In the genomic region with DNA sequence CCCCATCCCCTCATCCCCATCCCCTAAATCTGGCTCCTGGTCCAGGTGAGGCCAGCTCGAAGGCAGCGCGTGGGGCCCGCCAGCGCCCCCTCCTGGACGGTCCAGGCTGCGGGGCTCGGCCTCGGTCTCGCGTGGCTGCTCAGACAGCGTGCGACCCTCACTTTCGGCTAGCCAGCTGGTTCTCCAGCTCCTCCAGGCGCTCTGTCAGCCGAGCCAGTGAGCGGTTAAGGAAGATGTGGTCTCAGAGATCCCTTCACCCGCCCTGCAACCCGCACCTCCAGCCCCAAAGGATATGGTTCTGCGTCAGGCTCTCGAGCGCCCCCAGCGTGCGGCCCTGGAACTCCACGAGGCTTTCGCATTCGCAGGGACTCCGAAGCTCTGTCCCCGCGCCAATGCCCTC, we compare ENCODE assay signal across 7 mouse cellular contexts. TPM values are rescaled to one million over a fixed set of nuclear protein-coding genes. Genes with fewer than 3 reads are reported as not detected.
DNase-seq lines count a peak whose midpoint lies in the region; ATAC-seq lines count a peak whose summit lies in the region.

No protein-coding gene starts in this region.

- H3K9ac ChIP-seq in embryonic facial prominence, embryonic 14.5 days (ENCODE audit: low read depth, low read length) = peak overlapping the region; percentile 54
- peak overlapping the region; percentile 65 for H3K9ac ChIP-seq in limb, embryonic 13.5 days
- peak overlapping the region; percentile 53 for H3K9ac ChIP-seq in midbrain, embryonic 15.5 days

- H3K36me3 ChIP-seq in embryonic facial prominence, embryonic 14.5 days (ENCODE audit: control insufficient read depth, insufficient read depth, low read length) = no peaks in the 10 kb centered on the region
- H3K36me3 ChIP-seq in limb, embryonic 13.5 days = peaks cover 17% of the 10 kb centered on the region
- H3K36me3 ChIP-seq in midbrain, embryonic 15.5 days (replicated peaks) = no peaks in the 10 kb centered on the region

- H3K4me2 ChIP-seq in embryonic facial prominence, embryonic 14.5 days (ENCODE audit: low read depth, low read length) = peak overlapping the region; percentile 62
- peak overlapping the region; percentile 72 for H3K4me2 ChIP-seq in limb, embryonic 13.5 days (replicated peaks)
- peak overlapping the region; percentile 83 for H3K4me2 ChIP-seq in midbrain, embryonic 15.5 days

- H3K9me3 ChIP-seq in embryonic facial prominence, embryonic 14.5 days (ENCODE audit: control insufficient read depth, low read length) = no peaks in the 10 kb centered on the region
- 0 out of 2 replicates have a peak, but pooled peaks cover 3% of the 10 kb centered on the region for H3K9me3 ChIP-seq in limb, embryonic 13.5 days
- no peaks in the 10 kb centered on the region for H3K9me3 ChIP-seq in midbrain, embryonic 15.5 days

- WGBS in embryonic facial prominence, embryonic 14.5 days = under 1% methylated on average over 27 of the region's 30 CpGs
- under 1% methylated on average over 30 of the region's 30 CpGs for WGBS in limb, embryonic 13.5 days
- under 1% methylated on average over 29 of the region's 30 CpGs for WGBS in midbrain, embryonic 15.5 days

- ATAC-seq in embryonic facial prominence, embryonic 14.5 days (ENCODE audit: low read depth) = peak; percentile 24
- peak; percentile 62 for ATAC-seq in limb, embryonic 13.5 days (ENCODE audit: low FRiP score, low read depth)
- ATAC-seq in midbrain, embryonic 15.5 days (replicated peaks) = peak; percentile 75

- H3K27me3 ChIP-seq in embryonic facial prominence, embryonic 14.5 days (replicated peaks; ENCODE audit: control insufficient read depth, insufficient read depth, low read length) = peaks cover 16% of the 10 kb centered on the region
- H3K27me3 ChIP-seq in limb, embryonic 13.5 days = peaks cover 41% of the 10 kb centered on the region
- H3K27me3 ChIP-seq in midbrain, embryonic 15.5 days (replicated peaks) = peaks cover 31% of the 10 kb centered on the region

- H3K4me1 ChIP-seq in embryonic facial prominence, embryonic 14.5 days (ENCODE audit: control insufficient read depth, insufficient read depth, low read length) = peaks cover 15% of the 10 kb centered on the region
- H3K4me1 ChIP-seq in limb, embryonic 13.5 days = peaks cover 35% of the 10 kb centered on the region
- H3K4me1 ChIP-seq in midbrain, embryonic 15.5 days = peaks cover 16% of the 10 kb centered on the region

- H3K27ac ChIP-seq in embryonic facial prominence, embryonic 14.5 days (replicated peaks; ENCODE audit: low read depth, low read length) = peak overlapping the region; percentile 53
- H3K27ac ChIP-seq in limb, embryonic 13.5 days = peak overlapping the region; percentile 88
- peak overlapping the region; percentile 65; the same call in 1 of the 2 replicates for H3K27ac ChIP-seq in midbrain, embryonic 15.5 days

- H3K4me3 ChIP-seq in embryonic facial prominence, embryonic 14.5 days (ENCODE audit: low read depth, low read length) = peak overlapping the region; percentile 42
- H3K4me3 ChIP-seq in limb, embryonic 13.5 days = peak overlapping the region; percentile 49
- peak overlapping the region; percentile 56 for H3K4me3 ChIP-seq in midbrain, embryonic 15.5 days

- DNase-seq in adrenal gland, postnatal 36 days = peak; percentile 86 to 90
- DNase-seq in embryonic facial prominence, embryonic 14.5 days (ENCODE audit: low spot score) = peak; percentile 81
- DNase-seq in heart, adult 8-10 months (ENCODE audit: low spot score) = peak; percentile 65
- peak; percentile 61 to 81 for DNase-seq in kidney, adult 8-10 months
- peak; percentile 62 for DNase-seq in spleen, adult 12 weeks (ENCODE audit: low spot score)

RNA-seq across cellular contexts. Expression of a gene that starts 0.6 kb away (rescaled TPM):
- 10 to 100 TPM; 17.0 to 18.0 TPM for total RNA-seq in adrenal gland, postnatal 36 days (2021)
- 1.3 and 2.1 TPM in 2 replicates for polyA plus RNA-seq in embryonic facial prominence, embryonic 14.5 days (2014; fragmentation: Nextera tagmentation; extraction: Ambion mirVana)
- total RNA-seq in heart, adult 8-10 months (2022) = 100 to 1,000 TPM in 1 of 4 experiments, 1 to 10 TPM in 3; 1.1 to 110 (median 2.3) TPM
- 3.2 and 3.8 TPM in 2 replicates for polyA plus RNA-seq in limb, embryonic 13.5 days (2015; fragmentation: Nextera tagmentation; extraction: Ambion mirVana)
- not detected in 2 replicates for polyA plus RNA-seq in midbrain, embryonic 15.5 days (2015; fragmentation: Nextera tagmentation; extraction: Ambion mirVana)

RNA-seq across cellular contexts. Expression of a gene that starts 13.4 kb away (rescaled TPM):
- not detected for total RNA-seq in adrenal gland, postnatal 36 days (2021)
- polyA plus RNA-seq in embryonic facial prominence, embryonic 14.5 days (2014; fragmentation: Nextera tagmentation; extraction: Ambion mirVana) = 0.42 and 0.52 TPM in 2 replicates
- total RNA-seq in heart, adult 8-10 months (2022) = not detected
- polyA plus RNA-seq in limb, embryonic 13.5 days (2015; fragmentation: Nextera tagmentation; extraction: Ambion mirVana) = 1.5 and 1.6 TPM in 2 replicates
- polyA plus RNA-seq in midbrain, embryonic 15.5 days (2015; fragmentation: Nextera tagmentation; extraction: Ambion mirVana) = 0.05 TPM in 1 of 2 replicates, not detected in the other

RNA-seq across cellular contexts. Expression of a gene that starts 15.5 kb away (rescaled TPM):
- 1 to 10 TPM in 1 of 2 experiments, under 1 TPM in 1; 0.92 to 1.4 TPM for total RNA-seq in adrenal gland, postnatal 36 days (2021)
- polyA plus RNA-seq in embryonic facial prominence, embryonic 14.5 days (2014; fragmentation: Nextera tagmentation; extraction: Ambion mirVana) = 15.6 and 20.6 TPM in 2 replicates
- under 1 TPM; 0.25 to 0.50 (median 0.29) TPM for total RNA-seq in heart, adult 8-10 months (2022)
- 192 and 200 TPM in 2 replicates for polyA plus RNA-seq in limb, embryonic 13.5 days (2015; fragmentation: Nextera tagmentation; extraction: Ambion mirVana)
- 0.65 and 0.89 TPM in 2 replicates for polyA plus RNA-seq in midbrain, embryonic 15.5 days (2015; fragmentation: Nextera tagmentation; extraction: Ambion mirVana)

RNA-seq across cellular contexts. Expression of a gene that starts 54.2 kb away (rescaled TPM):
- 100 to 1,000 TPM; 116 to 144 TPM for total RNA-seq in adrenal gland, postnatal 36 days (2021)
- 57.1 and 58.4 TPM in 2 replicates for polyA plus RNA-seq in embryonic facial prominence, embryonic 14.5 days (2014; fragmentation: Nextera tagmentation; extraction: Ambion mirVana)
- total RNA-seq in heart, adult 8-10 months (2022) = 10 to 100 TPM; 14.9 to 23.0 (median 20.7) TPM
- polyA plus RNA-seq in limb, embryonic 13.5 days (2015; fragmentation: Nextera tagmentation; extraction: Ambion mirVana) = 61.0 and 63.6 TPM in 2 replicates
- polyA plus RNA-seq in midbrain, embryonic 15.5 days (2015; fragmentation: Nextera tagmentation; extraction: Ambion mirVana) = 6.7 and 7.1 TPM in 2 replicates

RNA-seq across cellular contexts. Expression of a gene that starts 57.0 kb away (rescaled TPM):
- 1 to 10 TPM; 2.7 to 4.3 TPM for total RNA-seq in adrenal gland, postnatal 36 days (2021)
- polyA plus RNA-seq in embryonic facial prominence, embryonic 14.5 days (2014; fragmentation: Nextera tagmentation; extraction: Ambion mirVana) = not detected in 2 replicates
- not detected for total RNA-seq in heart, adult 8-10 months (2022)
- not detected in 2 replicates for polyA plus RNA-seq in limb, embryonic 13.5 days (2015; fragmentation: Nextera tagmentation; extraction: Ambion mirVana)
- polyA plus RNA-seq in midbrain, embryonic 15.5 days (2015; fragmentation: Nextera tagmentation; extraction: Ambion mirVana) = not detected in 2 replicates

Comparison
In these comparisons a context has a peak if more than half of its experiments do, and no peak if none do; other contexts are left out.
1. Peak in every context shown above with its lines: DNase-seq, ATAC-seq, H3K4me3 ChIP-seq and H3K27ac ChIP-seq.
2. ATAC-seq: peak in every context shown above with its lines; median percentile 75 in midbrain, embryonic 15.5 days; 62 in limb, embryonic 13.5 days; 24 in embryonic facial prominence, embryonic 14.5 days.